ENCODE assay signal across 7 mouse cellular contexts in genomic region chr10:80260642-80261584, GRCm38 (mm10). TPM values are rescaled to one million over a fixed set of nuclear protein-coding genes. Genes with fewer than 3 reads are reported as not detected.
DNase-seq lines count a peak whose midpoint lies in the region; ATAC-seq lines count a peak whose summit lies in the region.

Gene Gamt (minus strand): TSS chr10:80261012.
Gene Dazap1 (plus strand): TSS chr10:80261486.

- peaks cover 4% of the 10 kb centered on the region for H3K36me3 ChIP-seq in embryonic facial prominence, embryonic 11.5 days (replicated peaks; ENCODE audit: control insufficient read depth, insufficient read depth, low read depth, low read length)
- peaks cover 33% of the 10 kb centered on the region for H3K36me3 ChIP-seq in limb, embryonic 10.5 days
- H3K36me3 ChIP-seq in midbrain, embryonic 13.5 days: peaks cover 33% of the 10 kb centered on the region

- under 1% methylated on average over 46 of the region's 49 CpGs for WGBS in embryonic facial prominence, embryonic 11.5 days
- WGBS in limb, embryonic 10.5 days: under 1% methylated on average over 49 of the region's 49 CpGs
- under 1% methylated on average over 48 of the region's 49 CpGs for WGBS in midbrain, embryonic 13.5 days

- no peaks in the 10 kb centered on the region for H3K9me3 ChIP-seq in embryonic facial prominence, embryonic 11.5 days (replicated peaks; ENCODE audit: control insufficient read depth, low read length)
- H3K9me3 ChIP-seq in limb, embryonic 10.5 days (replicated peaks): no peaks in the 10 kb centered on the region
- H3K9me3 ChIP-seq in midbrain, embryonic 13.5 days: no peaks in the 10 kb centered on the region

- H3K4me3 ChIP-seq in embryonic facial prominence, embryonic 11.5 days (ENCODE audit: low read depth, low read length): peak within 1 kb of the TSS; percentile 44
- H3K4me3 ChIP-seq in limb, embryonic 10.5 days: peak within 1 kb of the TSS; percentile 59
- H3K4me3 ChIP-seq in midbrain, embryonic 13.5 days (replicated peaks): peak within 1 kb of the TSS; percentile 41

- peak within 1 kb of the TSS; percentile 69 for H3K9ac ChIP-seq in embryonic facial prominence, embryonic 11.5 days (replicated peaks; ENCODE audit: low read length)
- peak within 1 kb of the TSS; percentile 66 for H3K9ac ChIP-seq in midbrain, embryonic 13.5 days (replicated peaks)

- peaks cover 9% of the 10 kb centered on the region for H3K4me1 ChIP-seq in embryonic facial prominence, embryonic 11.5 days (ENCODE audit: control insufficient read depth, insufficient read depth, low read length)
- peaks cover 46% of the 10 kb centered on the region for H3K4me1 ChIP-seq in limb, embryonic 10.5 days
- peaks cover 52% of the 10 kb centered on the region for H3K4me1 ChIP-seq in midbrain, embryonic 13.5 days (replicated peaks)

- peak; percentile 99 for DNase-seq in adrenal gland, postnatal 14 days
- peak; percentile 98 for DNase-seq in embryonic facial prominence, embryonic 11.5 days (ENCODE audit: low spot score)
- DNase-seq in kidney, adult 11 months: peak; percentile 95
- peak; percentile 98 for DNase-seq in limb, embryonic 10.5 days (ENCODE audit: low spot score)
- peak; percentile 87 for DNase-seq in spleen, adult 12 weeks (ENCODE audit: low spot score)

- peak within 1 kb of the TSS; percentile 91 for H3K27ac ChIP-seq in embryonic facial prominence, embryonic 11.5 days (replicated peaks; ENCODE audit: low read depth, low read length)
- peak within 1 kb of the TSS; percentile 89 for H3K27ac ChIP-seq in limb, embryonic 10.5 days
- H3K27ac ChIP-seq in midbrain, embryonic 13.5 days: peak within 1 kb of the TSS; percentile 85

- peak; percentile 89 for ATAC-seq in embryonic facial prominence, embryonic 11.5 days (replicated peaks; ENCODE audit: insufficient number of reproducible peaks, low FRiP score, low TSS enrichment, low read depth)
- ATAC-seq in granulocyte monocyte progenitor cell, adult 5-6 weeks (replicated peaks; ENCODE audit: poor library complexity, severe bottlenecking): peak; percentile 60
- peak; percentile 80 for ATAC-seq in midbrain, embryonic 13.5 days

- H3K4me2 ChIP-seq in embryonic facial prominence, embryonic 11.5 days (ENCODE audit: low read depth, low read length): peak within 1 kb of the TSS; percentile 90
- H3K4me2 ChIP-seq in midbrain, embryonic 13.5 days (replicated peaks): peak within 1 kb of the TSS; percentile 68

- no peaks in the 10 kb centered on the region for H3K27me3 ChIP-seq in embryonic facial prominence, embryonic 11.5 days (ENCODE audit: control insufficient read depth, insufficient read depth, low read length)
- H3K27me3 ChIP-seq in limb, embryonic 10.5 days (ENCODE audit: low read depth, poor library complexity, severe bottlenecking): no peaks in the 10 kb centered on the region
- H3K27me3 ChIP-seq in midbrain, embryonic 13.5 days: no peaks in the 10 kb centered on the region

RNA-seq across cellular contexts. Expression of gene Gamt, which starts in this region (rescaled TPM):
- total RNA-seq in adrenal gland, postnatal 14 days (2021): 138 and 192 TPM in 2 replicates
- polyA plus RNA-seq in embryonic facial prominence, embryonic 11.5 days (2014; fragmentation: Nextera tagmentation; extraction: Ambion mirVana): 21.9 and 22.4 TPM in 2 replicates
- total RNA-seq in granulocyte monocyte progenitor cell, adult 5-6 weeks (2014; fragmentation: Nextera tagmentation): 4.8 and 6.9 TPM in 2 replicates
- 3.1 and 5.7 TPM in 2 replicates for total RNA-seq in granulocyte monocyte progenitor cell, adult 5-6 weeks (2017)
- 14.4 and 18.4 TPM in 2 replicates for polyA plus RNA-seq in limb, embryonic 10.5 days (2016; fragmentation: Nextera tagmentation; extraction: Ambion mirVana)
- polyA plus RNA-seq in midbrain, embryonic 13.5 days (2015; fragmentation: Nextera tagmentation; extraction: Ambion mirVana): 20.9 and 22.3 TPM in 2 replicates

RNA-seq across cellular contexts. Expression of gene Dazap1, which starts in this region (rescaled TPM):
- total RNA-seq in adrenal gland, postnatal 14 days (2021): 92.9 and 115 TPM in 2 replicates
- 40.9 and 44.7 TPM in 2 replicates for polyA plus RNA-seq in embryonic facial prominence, embryonic 11.5 days (2014; fragmentation: Nextera tagmentation; extraction: Ambion mirVana)
- 128 and 145 TPM in 2 replicates for total RNA-seq in granulocyte monocyte progenitor cell, adult 5-6 weeks (2014; fragmentation: Nextera tagmentation)
- 154 and 157 TPM in 2 replicates for total RNA-seq in granulocyte monocyte progenitor cell, adult 5-6 weeks (2017)
- 61.2 and 66.2 TPM in 2 replicates for polyA plus RNA-seq in limb, embryonic 10.5 days (2016; fragmentation: Nextera tagmentation; extraction: Ambion mirVana)
- polyA plus RNA-seq in midbrain, embryonic 13.5 days (2015; fragmentation: Nextera tagmentation; extraction: Ambion mirVana): 62.9 and 66.1 TPM in 2 replicates

Comparison
In these comparisons a context has a peak if more than half of its experiments do, and no peak if none do; other contexts are left out.
1. Peak in every context shown above with its lines: DNase-seq, ATAC-seq, H3K4me3 ChIP-seq and H3K27ac ChIP-seq.
2. RNA of gene Gamt (total RNA-seq): 138 to 192 TPM in adrenal gland, postnatal 14 days; 3.1 to 6.9 TPM in granulocyte monocyte progenitor cell, adult 5-6 weeks; every median in the first group is over 10 times any median in the second.